Mouse (Mus musculus): Measurements from ENCODE around the gene Siah3. TPM values are rescaled to one million over a fixed set of nuclear protein-coding genes. Genes with fewer than 3 reads are reported as not detected.

Gene Siah3
- 5.9 and 6.7 TPM in 2 replicates for polyA plus RNA-seq (2015; fragmentation: Nextera tagmentation; extraction: Ambion mirVana)

- Histone ChIP-seq H3K4me1 (peaks cover 65% of the 10 kb centered on the region), H3K9me3 (replicated peaks) (no peaks in the 10 kb centered on the region), H3K36me3 (ENCODE audit: poor library complexity, severe bottlenecking) (no peaks in the 10 kb centered on the region), H3K4me2 (peak within 1 kb of the TSS; percentile 77), H3K9ac (peak within 1 kb of the TSS; percentile 74), H3K4me3 (peak within 1 kb of the TSS; percentile 58), H3K27ac (peak within 1 kb of the TSS; percentile 94), H3K27me3 (no peaks in the 10 kb centered on the region)
- peak; percentile 52 for ATAC-seq
- WGBS, result 2% methylated on average over 18 of the region's 18 CpGs
These were observed at the start of gene Siah3 for GRCm38 (mm10) chr14:75455743-75456421. TSS of gene Siah3 (plus strand) at chr14:75455982.

- no peak for ATAC-seq
- 68% methylated on average over 3 of the region's 3 CpGs for WGBS
- no peak overlapping the region for H3K27ac ChIP-seq
These were observed 46.0 kb upstream of the Siah3 start for GRCm38 (mm10) chr14:75409772-75410171.

DNA sequence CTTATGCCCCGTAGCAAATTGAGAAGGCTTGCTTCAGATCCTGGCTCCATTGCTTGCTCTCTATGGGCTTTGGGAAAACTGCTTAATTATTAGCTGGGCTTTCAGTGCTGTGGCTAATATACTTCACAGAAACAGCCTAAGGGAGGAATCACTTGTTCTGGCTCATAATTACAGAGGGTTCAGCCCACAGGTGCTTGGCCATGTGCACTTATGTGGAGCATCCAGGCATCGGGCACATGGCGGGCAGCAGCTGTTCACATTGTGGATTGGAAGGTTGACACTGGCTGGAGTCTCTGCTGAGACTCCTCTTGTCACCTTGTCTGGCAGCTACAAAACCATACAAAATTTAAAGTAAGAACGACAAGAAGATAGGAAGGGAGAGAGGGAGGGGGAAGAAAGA lies 45.4 kb upstream of the Siah3 start:
- H3K36me3 ChIP-seq (ENCODE audit: poor library complexity, severe bottlenecking), result no peaks in the 10 kb centered on the region
- no peak overlapping the region for H3K4me3 ChIP-seq
- H3K9me3 ChIP-seq (replicated peaks), result 0 out of 2 replicates have a peak, but pooled peaks cover 5% of the 10 kb centered on the region
- H3K4me1 ChIP-seq, result 0 out of 2 replicates have a peak, but pooled peaks cover 4% of the 10 kb centered on the region
- H3K4me2 ChIP-seq, result no peak overlapping the region
- no peak overlapping the region for H3K27ac ChIP-seq
- no peaks in the 10 kb centered on the region for H3K27me3 ChIP-seq
- WGBS, result 80% methylated on average over 4 of the region's 4 CpGs
- no peak overlapping the region for H3K9ac ChIP-seq
- ATAC-seq, result no peak

More at GRCm38 (mm10) chr14:75409772-75410171, 46.0 kb upstream of the Siah3 start:
- no peaks in the 10 kb centered on the region for H3K4me1 ChIP-seq
- no peak overlapping the region for H3K4me2 ChIP-seq
- H3K36me3 ChIP-seq (ENCODE audit: poor library complexity, severe bottlenecking), result no peaks in the 10 kb centered on the region
- 0 out of 2 replicates have a peak, but pooled peaks cover 5% of the 10 kb centered on the region for H3K9me3 ChIP-seq (replicated peaks)
- no peak overlapping the region for H3K4me3 ChIP-seq
- no peak overlapping the region for H3K9ac ChIP-seq
- H3K27me3 ChIP-seq, result no peaks in the 10 kb centered on the region

DNA sequence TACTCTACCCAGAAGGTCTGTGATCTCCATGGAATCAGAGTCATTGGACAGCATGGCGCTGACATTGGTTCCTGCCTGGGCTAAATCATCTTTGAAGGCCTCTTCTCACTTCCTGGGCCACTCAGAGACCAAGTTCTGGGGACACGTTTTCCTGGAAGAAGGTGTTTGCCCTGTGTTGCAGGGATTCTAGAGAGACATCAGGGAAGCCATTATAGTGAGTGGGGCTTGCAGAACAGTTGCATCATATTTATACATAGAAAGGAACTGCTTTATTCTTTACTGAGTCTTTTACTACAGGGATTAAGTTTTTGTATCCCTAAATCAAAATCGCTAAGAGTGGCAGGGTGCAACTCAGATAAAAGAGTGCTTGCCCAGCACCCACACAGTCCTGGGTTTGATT lies 37.1 kb upstream of the Siah3 start:
- Histone ChIP-seq H3K9ac (no peak overlapping the region), H3K36me3 (ENCODE audit: poor library complexity, severe bottlenecking) (no peaks in the 10 kb centered on the region), H3K4me1 (0 out of 2 replicates have a peak, but pooled peaks cover 11% of the 10 kb centered on the region), H3K4me2 (no peak overlapping the region), H3K27ac (no peak overlapping the region), H3K4me3 (no peak overlapping the region), H3K27me3 (no peaks in the 10 kb centered on the region), H3K9me3 (replicated peaks) (0 out of 2 replicates have a peak, but pooled peaks cover 2% of the 10 kb centered on the region)
- ATAC-seq, result no peak
- 83% methylated on average over 3 of the region's 3 CpGs for WGBS

- Histone ChIP-seq H3K36me3 (ENCODE audit: poor library complexity, severe bottlenecking) (no peaks in the 10 kb centered on the region), H3K4me2 (no peak overlapping the region), H3K27me3 (no peaks in the 10 kb centered on the region), H3K9ac (no peak overlapping the region), H3K4me1 (0 out of 2 replicates have a peak, but pooled peaks cover 11% of the 10 kb centered on the region), H3K9me3 (replicated peaks) (no peaks in the 10 kb centered on the region), H3K4me3 (no peak overlapping the region), H3K27ac (no peak overlapping the region)
- 93% methylated on average over 7 of the region's 7 CpGs for WGBS
- ATAC-seq, result no peak
These were observed 35.9 kb upstream of the Siah3 start for GRCm38 (mm10) chr14:75419876-75420275.

GRCm38 (mm10) chr14:75420811-75421210 lies 35.0 kb upstream of the Siah3 start:
- no peak overlapping the region for H3K27ac ChIP-seq
- no peak for ATAC-seq
- no peaks in the 10 kb centered on the region for H3K27me3 ChIP-seq
- H3K4me1 ChIP-seq, result 0 out of 2 replicates have a peak, but pooled peaks cover 7% of the 10 kb centered on the region
- no peak overlapping the region for H3K4me3 ChIP-seq
- H3K36me3 ChIP-seq (ENCODE audit: poor library complexity, severe bottlenecking), result no peaks in the 10 kb centered on the region
- no peaks in the 10 kb centered on the region for H3K9me3 ChIP-seq (replicated peaks)
- no peak overlapping the region for H3K9ac ChIP-seq
- WGBS, result 66% methylated on average over 6 of the region's 6 CpGs
- H3K4me2 ChIP-seq, result no peak overlapping the region

DNA sequence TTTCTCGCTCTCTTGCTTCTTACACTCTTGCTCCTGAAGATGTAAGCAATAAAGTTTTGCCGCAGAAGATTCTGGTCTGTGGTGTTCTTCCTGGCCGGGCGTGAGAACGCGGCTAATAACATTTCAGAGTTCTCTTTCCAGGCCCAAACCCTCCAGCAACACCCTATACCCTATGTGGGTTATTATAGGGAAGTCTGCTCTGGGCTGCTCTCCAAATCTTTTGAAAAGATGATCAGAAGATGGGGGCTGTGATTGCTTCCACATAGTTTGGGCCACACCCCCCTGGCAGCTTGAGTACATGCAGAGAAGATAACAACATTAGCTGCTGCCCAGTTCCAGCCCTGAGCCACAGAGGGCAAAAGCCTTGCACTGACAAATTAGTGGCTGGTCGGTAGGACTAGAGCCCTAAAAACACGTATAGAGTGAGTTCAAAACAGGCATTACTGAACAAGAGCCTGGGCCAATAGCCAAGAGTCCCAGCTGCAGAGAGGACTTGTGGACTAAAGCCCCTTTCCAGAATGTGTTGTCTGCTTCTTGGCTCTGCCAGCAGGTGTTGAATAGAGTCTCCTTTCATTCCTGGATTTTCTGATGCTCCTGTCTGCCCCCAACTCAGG lies 24.5 kb upstream of the Siah3 start:
- peak overlapping the region; percentile 62 for H3K27ac ChIP-seq
- H3K36me3 ChIP-seq (ENCODE audit: poor library complexity, severe bottlenecking), result no peaks in the 10 kb centered on the region
- H3K27me3 ChIP-seq, result no peaks in the 10 kb centered on the region
- no peak overlapping the region for H3K4me3 ChIP-seq
- 75% methylated on average over 7 of the region's 8 CpGs for WGBS
- H3K9me3 ChIP-seq (replicated peaks), result no peaks in the 10 kb centered on the region
- ATAC-seq, result peak; percentile 55
- peaks cover 30% of the 10 kb centered on the region for H3K4me1 ChIP-seq
- H3K9ac ChIP-seq, result no peak overlapping the region
- H3K4me2 ChIP-seq, result no peak overlapping the region

- peaks cover 30% of the 10 kb centered on the region for H3K4me1 ChIP-seq
- peak; percentile 85 for ATAC-seq
- no peak overlapping the region for H3K4me3 ChIP-seq
- no peak overlapping the region for H3K4me2 ChIP-seq
- no peaks in the 10 kb centered on the region for H3K9me3 ChIP-seq (replicated peaks)
- no peak overlapping the region for H3K9ac ChIP-seq
- H3K27ac ChIP-seq, result peak overlapping the region; percentile 35; the same call in 1 of the 2 replicates
- H3K27me3 ChIP-seq, result no peaks in the 10 kb centered on the region
- H3K36me3 ChIP-seq (ENCODE audit: poor library complexity, severe bottlenecking), result no peaks in the 10 kb centered on the region
- 52% methylated on average over 10 of the region's 10 CpGs for WGBS
These were observed 22.9 kb upstream of the Siah3 start for GRCm38 (mm10) chr14:75432850-75433249.

GRCm38 (mm10) chr14:75434576-75434975 lies 21.2 kb upstream of the Siah3 start:
- H3K27me3 ChIP-seq, result no peaks in the 10 kb centered on the region
- ATAC-seq, result 0 out of 2 replicates have a peak, but pooled peaks have one; percentile 16
- H3K4me2 ChIP-seq, result no peak overlapping the region
- H3K36me3 ChIP-seq (ENCODE audit: poor library complexity, severe bottlenecking), result no peaks in the 10 kb centered on the region
- H3K9me3 ChIP-seq (replicated peaks), result no peaks in the 10 kb centered on the region
- no peak overlapping the region for H3K9ac ChIP-seq
- H3K4me1 ChIP-seq, result peaks cover 30% of the 10 kb centered on the region
- WGBS, result 76% methylated on average over 10 of the region's 10 CpGs
- H3K27ac ChIP-seq, result 0 out of 2 replicates have a peak overlapping the region, but pooled peaks have one; percentile 4
- H3K4me3 ChIP-seq, result no peak overlapping the region

- Histone ChIP-seq H3K9me3 (replicated peaks) (no peaks in the 10 kb centered on the region), H3K27me3 (no peaks in the 10 kb centered on the region), H3K4me1 (peaks cover 17% of the 10 kb centered on the region), H3K9ac (no peak overlapping the region), H3K27ac (peak overlapping the region; percentile 12; the same call in 1 of the 2 replicates), H3K4me2 (no peak overlapping the region; the same call in 1 of the 2 replicates), H3K36me3 (ENCODE audit: poor library complexity, severe bottlenecking) (no peaks in the 10 kb centered on the region), H3K4me3 (no peak overlapping the region)
- 79% methylated on average over 11 of the region's 11 CpGs for WGBS
- no peak; the same call in 1 of the 2 replicates for ATAC-seq
These were observed 11.2 kb upstream of the Siah3 start for GRCm38 (mm10) chr14:75444486-75445105.

DNA sequence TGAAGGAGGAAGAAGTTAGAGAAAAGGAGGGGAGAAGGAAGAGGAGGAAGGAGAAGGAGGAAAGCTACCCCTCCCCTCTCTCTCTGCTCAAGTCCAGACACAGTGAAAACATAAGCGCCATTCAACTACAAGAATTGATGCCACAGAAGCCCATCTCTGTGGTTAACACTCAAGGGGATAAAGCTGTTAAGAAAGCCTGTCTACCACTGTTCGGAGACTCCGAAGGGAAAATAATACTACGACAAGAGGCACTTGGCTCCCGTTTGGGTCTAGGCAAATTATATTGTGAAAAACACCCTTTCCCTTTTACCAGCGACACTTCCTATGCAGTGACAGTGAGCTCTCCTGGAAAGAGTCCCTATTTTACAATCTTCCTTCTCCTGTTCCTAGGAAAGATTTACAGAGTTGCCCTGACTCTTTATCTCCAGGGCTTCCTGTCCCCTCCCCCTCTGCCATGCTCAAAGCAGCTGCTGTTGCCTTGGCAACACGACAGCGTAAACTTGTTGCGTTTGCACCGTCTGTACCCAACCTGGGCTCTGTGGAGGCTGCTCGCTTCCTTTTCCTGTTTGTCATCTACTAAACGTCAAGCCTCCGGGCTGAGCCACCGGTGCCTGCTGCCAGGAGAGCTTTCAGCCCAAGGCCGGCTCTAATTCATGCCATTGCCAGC lies 10.4 kb upstream of the Siah3 start:
- H3K4me3 ChIP-seq, result peak overlapping the region; percentile 32
- peak overlapping the region; percentile 67 for H3K27ac ChIP-seq
- no peaks in the 10 kb centered on the region for H3K27me3 ChIP-seq
- no peaks in the 10 kb centered on the region for H3K9me3 ChIP-seq (replicated peaks)
- H3K36me3 ChIP-seq (ENCODE audit: poor library complexity, severe bottlenecking), result no peaks in the 10 kb centered on the region
- peak overlapping the region; percentile 66 for H3K4me2 ChIP-seq
- peak overlapping the region; percentile 48 for H3K9ac ChIP-seq
- WGBS, result 7% methylated on average over 15 of the region's 15 CpGs
- peak; percentile 96 for ATAC-seq
- H3K4me1 ChIP-seq, result peaks cover 17% of the 10 kb centered on the region
